ENCODE assay signal across 29 mouse cellular contexts in the genomic region with DNA sequence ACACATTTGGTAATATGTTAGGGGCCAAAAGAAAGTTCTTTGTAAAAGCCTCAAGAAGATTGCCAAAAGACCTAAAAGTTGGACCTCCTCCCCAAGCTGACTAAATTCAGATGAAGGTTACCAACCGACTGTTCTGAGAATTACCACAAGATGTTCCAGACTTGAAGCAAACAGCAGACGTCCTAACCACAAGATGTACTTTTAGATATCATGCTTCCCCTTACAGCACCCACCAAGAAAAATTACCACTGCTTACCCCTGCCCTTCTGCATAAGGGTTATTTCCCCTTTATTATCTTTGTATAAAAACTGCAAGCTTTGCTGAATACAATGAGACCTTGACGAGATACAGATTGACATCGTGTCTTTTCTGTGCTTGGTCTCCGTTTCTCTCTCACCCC.
DNase-seq lines count a peak whose midpoint lies in the region; ATAC-seq and TF ChIP-seq lines count a peak whose summit lies in the region.
"Had no signal": no experiment of that assay in that cellular context is flagged by ENCODE, and none has a peak within 500 bp of the region (broad histone marks: within the 10 kb centered on the region; RNA-seq: fewer than 3 reads in every experiment).

No protein-coding gene starts in this region.

- no peak overlapping the region for H3K27ac ChIP-seq in liver, postnatal 0 days (ENCODE audit: low read depth)
- H3K27ac ChIP-seq in liver, embryonic 11.5 days (ENCODE audit: low read depth, low read length) = no peak overlapping the region
- H3K27ac ChIP-seq in hindbrain, embryonic 13.5 days = no peak overlapping the region
- H3K27ac ChIP-seq: embryonic facial prominence, embryonic 10.5 days; embryonic facial prominence, embryonic 15.5 days; forebrain, embryonic 12.5 days; hindbrain, embryonic 15.5 days; liver, embryonic 15.5 days; lung, embryonic 15.5 days; midbrain, embryonic 15.5 days; stomach, embryonic 15.5 days had no signal

- H3K9me3 ChIP-seq in liver, postnatal 0 days (ENCODE audit: low read length) = peaks cover 3% of the 10 kb centered on the region; the same call in 1 of the 2 replicates
- H3K9me3 ChIP-seq in liver, embryonic 11.5 days (ENCODE audit: control insufficient read depth, low read length) = no peaks in the 10 kb centered on the region
- H3K9me3 ChIP-seq in hindbrain, embryonic 13.5 days = peaks cover 6% of the 10 kb centered on the region
- H3K9me3 ChIP-seq: embryonic facial prominence, embryonic 10.5 days; embryonic facial prominence, embryonic 15.5 days; heart, embryonic 12.5 days; hindbrain, embryonic 15.5 days; liver, embryonic 15.5 days; midbrain, embryonic 15.5 days; stomach, embryonic 15.5 days had no signal

- no peaks in the 10 kb centered on the region for H3K36me3 ChIP-seq in liver, postnatal 0 days (replicated peaks; ENCODE audit: insufficient read depth, low read length)
- H3K36me3 ChIP-seq in liver, embryonic 11.5 days (ENCODE audit: control insufficient read depth, insufficient read depth, low read length) = no peaks in the 10 kb centered on the region
- H3K36me3 ChIP-seq in hindbrain, embryonic 13.5 days = no peaks in the 10 kb centered on the region
- H3K36me3 ChIP-seq: embryonic facial prominence, embryonic 10.5 days; embryonic facial prominence, embryonic 15.5 days; forebrain, embryonic 12.5 days; heart, embryonic 12.5 days; hindbrain, embryonic 15.5 days; liver, embryonic 15.5 days; lung, embryonic 15.5 days; midbrain, embryonic 15.5 days; stomach, embryonic 15.5 days had no signal

- H3K27me3 ChIP-seq in liver, postnatal 0 days (ENCODE audit: insufficient read depth, low read length) = no peaks in the 10 kb centered on the region
- no peaks in the 10 kb centered on the region for H3K27me3 ChIP-seq in liver, embryonic 11.5 days (replicated peaks; ENCODE audit: control insufficient read depth, insufficient read depth, low read length)
- H3K27me3 ChIP-seq in hindbrain, embryonic 13.5 days = no peaks in the 10 kb centered on the region
- H3K27me3 ChIP-seq: embryonic facial prominence, embryonic 15.5 days; forebrain, embryonic 12.5 days; heart, embryonic 12.5 days; hindbrain, embryonic 15.5 days; liver, embryonic 15.5 days; lung, embryonic 15.5 days; midbrain, embryonic 15.5 days; Patski; stomach, embryonic 15.5 days had no signal

- TF ChIP-seq CTCF in liver, postnatal 0 days (IDR thresholded peaks at IDR 0.05; ENCODE audit: low read depth) = no peak

- no peak overlapping the region for H3K9ac ChIP-seq in liver, postnatal 0 days (replicated peaks)
- no peak overlapping the region for H3K9ac ChIP-seq in liver, embryonic 11.5 days (ENCODE audit: low read depth, low read length)
- no peak overlapping the region for H3K9ac ChIP-seq in hindbrain, embryonic 13.5 days
- H3K9ac ChIP-seq: embryonic facial prominence, embryonic 15.5 days; forebrain, embryonic 12.5 days; heart, embryonic 12.5 days; hindbrain, embryonic 15.5 days; liver, embryonic 15.5 days; lung, embryonic 15.5 days; midbrain, embryonic 15.5 days; stomach, embryonic 15.5 days had no signal

- no peaks in the 10 kb centered on the region for H3K4me1 ChIP-seq in liver, postnatal 0 days (ENCODE audit: insufficient read depth)
- H3K4me1 ChIP-seq in liver, embryonic 11.5 days (replicated peaks; ENCODE audit: control insufficient read depth, insufficient read depth, low read length) = no peaks in the 10 kb centered on the region
- H3K4me1 ChIP-seq in hindbrain, embryonic 13.5 days (replicated peaks) = no peaks in the 10 kb centered on the region
- H3K4me1 ChIP-seq: embryonic facial prominence, embryonic 10.5 days; embryonic facial prominence, embryonic 15.5 days; forebrain, embryonic 12.5 days; heart, embryonic 12.5 days; hindbrain, embryonic 15.5 days; liver, embryonic 15.5 days; lung, embryonic 15.5 days; midbrain, embryonic 15.5 days; stomach, embryonic 15.5 days had no signal

- peak; percentile 75 for ATAC-seq in liver, postnatal 0 days
- no peak for ATAC-seq in liver, embryonic 11.5 days (replicated peaks; ENCODE audit: low FRiP score)
- peak; percentile 59 for ATAC-seq in granulocyte monocyte progenitor cell, adult 5-6 weeks (replicated peaks; ENCODE audit: poor library complexity, severe bottlenecking)
- ATAC-seq in hindbrain, embryonic 13.5 days (ENCODE audit: low FRiP score) = no peak
- ATAC-seq: intestine, embryonic 16.5 days; midbrain, embryonic 15.5 days; Patski had no signal

- TF ChIP-seq EP300 in liver, postnatal 0 days (IDR thresholded peaks at IDR 0.05; ENCODE audit: low read depth) = peak; percentile 80

- 42% methylated on average over 5 of the region's 5 CpGs for WGBS in liver, postnatal 0 days (ENCODE audit: insufficient replicate concordance)
- 60% methylated on average over 5 of the region's 5 CpGs for WGBS in liver, embryonic 11.5 days
- WGBS in hindbrain, embryonic 13.5 days = 89% methylated on average over 5 of the region's 5 CpGs

- DNase-seq in liver, postnatal 0 days = no peak
- no peak for DNase-seq in liver, embryonic 11.5 days (ENCODE audit: low spot score)
- DNase-seq in MEL-GATA-1-ER (ENCODE audit: extremely low read depth, low read depth) = peak; percentile 30
- DNase-seq in naive thymus-derived CD4-positive, alpha-beta T cell, adult 2 months (ENCODE audit: low read depth) = peak; percentile 23
- DNase-seq in layer of hippocampus, adult 11-12 months (ENCODE audit: low spot score) = no peak
- no peak for DNase-seq in spleen, adult 18-20 months
- DNase-seq: adrenal gland, postnatal 25 days; cerebellum, adult 2 months; cerebellum, postnatal 14 days; gastrocnemius, postnatal 10 days; heart, adult 18-20 months; kidney, postnatal 14 days; liver; lung, postnatal 4 days; right cerebral cortex, postnatal 25 days; thymus, postnatal 25 days had no signal

- no peak overlapping the region for H3K4me2 ChIP-seq in liver, postnatal 0 days (ENCODE audit: low read depth, low read length)
- no peak overlapping the region for H3K4me2 ChIP-seq in liver, embryonic 11.5 days
- H3K4me2 ChIP-seq in hindbrain, embryonic 13.5 days = no peak overlapping the region
- H3K4me2 ChIP-seq: embryonic facial prominence, embryonic 15.5 days; forebrain, embryonic 12.5 days; heart, embryonic 12.5 days; hindbrain, embryonic 15.5 days; liver, embryonic 15.5 days; lung, embryonic 15.5 days; midbrain, embryonic 15.5 days; stomach, embryonic 15.5 days had no signal

- no peak overlapping the region for H3K4me3 ChIP-seq in liver, postnatal 0 days (ENCODE audit: low read depth, low read length)
- H3K4me3 ChIP-seq in liver, embryonic 11.5 days (ENCODE audit: low read depth, low read length) = no peak overlapping the region
- H3K4me3 ChIP-seq in hindbrain, embryonic 13.5 days = no peak overlapping the region
- H3K4me3 ChIP-seq: embryonic facial prominence, embryonic 10.5 days; embryonic facial prominence, embryonic 15.5 days; forebrain, embryonic 12.5 days; heart, embryonic 12.5 days; hindbrain, embryonic 15.5 days; liver, embryonic 15.5 days; lung, embryonic 15.5 days; midbrain, embryonic 15.5 days; stomach, embryonic 15.5 days had no signal

Comparison
In these comparisons a context has a peak if more than half of its experiments do, and no peak if none do; other contexts are left out.
1. ATAC-seq: peak in liver, postnatal 0 days (single experiment) and granulocyte monocyte progenitor cell, adult 5-6 weeks (single experiment); none in liver, embryonic 11.5 days (single experiment) and hindbrain, embryonic 13.5 days (single experiment).
2. DNase-seq: peak in MEL-GATA-1-ER (single experiment) and naive thymus-derived CD4-positive, alpha-beta T cell, adult 2 months (single experiment); none in liver, postnatal 0 days (single experiment), liver, embryonic 11.5 days (single experiment), layer of hippocampus, adult 11-12 months (single experiment) and spleen, adult 18-20 months (0 of 2).